Mouse (Mus musculus) layer of hippocampus, adult 11-12 months (tissue): ENCODE results near the gene Dnmt3b.

Source experiments
- DNase-seq: peaks from one replicate; pipeline ENCODE4 v3.0.0; 2022; ENCODE audit warnings: low spot score

Gene Dnmt3b

GRCm38 (mm10) chr2:153649298-153650013, at the start of gene Dnmt3b:
TSS of gene Dnmt3b (plus strand) at chr2:153649450.
- peak; percentile 36 for DNase-seq

- no peak for DNase-seq
These were observed 49.1 kb upstream of the Dnmt3b start for GRCm38 (mm10) chr2:153600021-153600666.

GRCm38 (mm10) chr2:153600667-153601648, 48.3 kb upstream of the Dnmt3b start:
- no peak for DNase-seq

GRCm38 (mm10) chr2:153603724-153604123, 45.5 kb upstream of the Dnmt3b start:
- no peak for DNase-seq

- no peak for DNase-seq
These were observed 42.8 kb upstream of the Dnmt3b start for GRCm38 (mm10) chr2:153606421-153606820.

GRCm38 (mm10) chr2:153607870-153608515, 41.3 kb upstream of the Dnmt3b start:
- no peak for DNase-seq

GRCm38 (mm10) chr2:153609058-153609457, 40.2 kb upstream of the Dnmt3b start:
- DNase-seq, result no peak

- DNase-seq, result peak; percentile 84
These were observed 39.7 kb upstream of the Dnmt3b start for GRCm38 (mm10) chr2:153609548-153609947.

GRCm38 (mm10) chr2:153610426-153611240, 38.6 kb upstream of the Dnmt3b start:
- DNase-seq, result no peak

GRCm38 (mm10) chr2:153611241-153611630, 38.0 kb upstream of the Dnmt3b start:
- DNase-seq, result no peak

- DNase-seq, result no peak
These were observed 37.5 kb upstream of the Dnmt3b start for GRCm38 (mm10) chr2:153611743-153612142.

GRCm38 (mm10) chr2:153612594-153613281, 36.5 kb upstream of the Dnmt3b start:
- no peak for DNase-seq

- DNase-seq, result no peak
These were observed 32.4 kb upstream of the Dnmt3b start for GRCm38 (mm10) chr2:153616893-153617292.

- DNase-seq, result no peak
These were observed 30.8 kb upstream of the Dnmt3b start for GRCm38 (mm10) chr2:153618439-153618838.

GRCm38 (mm10) chr2:153618889-153619288, 30.4 kb upstream of the Dnmt3b start:
- no peak for DNase-seq

- DNase-seq, result no peak
These were observed 26.8 kb upstream of the Dnmt3b start for GRCm38 (mm10) chr2:153622449-153622848.

- no peak for DNase-seq
These were observed 18.3 kb upstream of the Dnmt3b start for GRCm38 (mm10) chr2:153630950-153631349.

GRCm38 (mm10) chr2:153631976-153632870, 17.0 kb upstream of the Dnmt3b start, which contains the start of gene Commd7:
TSS of gene Commd7 (minus strand) at chr2:153632781.
- peak; percentile 82 for DNase-seq

- DNase-seq, result no peak
These were observed 16.4 kb upstream of the Dnmt3b start for GRCm38 (mm10) chr2:153632871-153633226.
